Mouse (Mus musculus) testis, adult 2 months (tissue): Measurements from ENCODE around the gene Tnrc6a. TPM values are rescaled to one million over a fixed set of nuclear protein-coding genes. Genes with fewer than 3 reads are reported as not detected.

Source experiments
- H3K27ac ChIP-seq: fragments of 200-500 bp; 2 replicates; pipeline ENCODE4 v1.5.1; 2012; ENCODE audit warnings: low read depth, low read length; ENCODE audit not compliant: control insufficient read depth, insufficient read depth
- H3K27me3 ChIP-seq: fragments of 200-500 bp; 2 replicates; pipeline ENCODE4 v1.6.1; 2012; ENCODE audit warnings: mild to moderate bottlenecking, low read length, moderate library complexity; ENCODE audit not compliant: control insufficient read depth, insufficient read depth
- H3K36me3 ChIP-seq: fragments of 200-500 bp; 2 replicates; pipeline ENCODE4 v1.6.1; 2012; ENCODE audit warnings: mild to moderate bottlenecking, low read length; ENCODE audit not compliant: control insufficient read depth, insufficient read depth
- H3K4me1 ChIP-seq: fragments of 200-500 bp; 2 replicates; pipeline ENCODE4 v1.6.1; 2012; ENCODE audit warnings: low read length; ENCODE audit not compliant: control insufficient read depth, insufficient read depth
- H3K4me3 ChIP-seq: fragments of 200-500 bp; 2 replicates; pipeline ENCODE4 v1.5.1; 2012; ENCODE audit warnings: low read depth, mild to moderate bottlenecking, low read length, moderate library complexity, mixed read lengths; ENCODE audit not compliant: control insufficient read depth
- CTCF ChIP-seq: fragments of 200-500 bp; IDR thresholded peaks from 2 replicates; pipeline ENCODE4 v1.5.1; 2012; ENCODE audit warnings: low read depth, mild to moderate bottlenecking, inconsistent platforms, low read length, moderate library complexity; ENCODE audit not compliant: control insufficient read depth, insufficient read depth, insufficient replicate concordance
- POLR2A ChIP-seq: fragments of 200-500 bp; IDR thresholded peaks from 2 replicates; pipeline ENCODE4 v1.6.1; 2012; ENCODE audit warnings: low read depth, mild to moderate bottlenecking, inconsistent platforms, low read length, moderate library complexity; ENCODE audit not compliant: control insufficient read depth
- polyA plus RNA-seq: library from polyadenylated mRNA; depleted of rRNA; stranded (reverse); fragments of >200 nt; gene quantifications from 2 replicates; pipeline ENCODE4 v1.2.3, GENCODE M21; 2012

The Tnrc6a gene
- polyA plus RNA-seq, 1 experiment = 12.9 TPM

DNA sequence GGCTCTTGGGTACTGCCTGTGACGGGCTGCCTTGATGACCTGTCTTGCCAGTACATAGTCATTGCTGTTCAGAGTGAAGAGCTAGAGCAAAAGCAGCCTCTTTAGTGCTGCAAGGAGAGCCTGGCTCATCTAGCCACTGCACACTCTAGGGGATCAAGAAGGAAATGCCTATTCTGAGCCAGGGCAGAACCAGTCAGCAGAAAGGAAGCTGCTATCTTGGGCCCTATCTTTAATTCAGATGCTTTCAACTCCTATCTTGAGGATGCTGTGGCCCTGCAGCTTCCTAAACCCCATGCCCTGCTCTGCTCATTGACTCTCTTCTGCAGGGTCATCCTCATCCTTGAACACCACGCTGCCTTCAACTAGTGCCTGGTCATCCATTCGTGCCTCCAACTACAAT lies 64.8 kb downstream of the Tnrc6a start:
- H3K27me3 ChIP-seq = no peaks in the 10 kb centered on the region
- no peak overlapping the region for H3K4me3 ChIP-seq
- H3K27ac ChIP-seq = no peak overlapping the region
- no peaks in the 10 kb centered on the region for H3K4me1 ChIP-seq
- TF ChIP-seq CTCF (no peak), POLR2A (no peak)
- peaks cover 4% of the 10 kb centered on the region for H3K36me3 ChIP-seq

GRCm38 (mm10) chr7:123189762-123190161 lies 66.1 kb downstream of the Tnrc6a start:
- no peak overlapping the region for H3K27ac ChIP-seq
- H3K36me3 ChIP-seq = peaks cover 4% of the 10 kb centered on the region
- TF ChIP-seq CTCF = no peak
- TF ChIP-seq POLR2A = no peak
- no peaks in the 10 kb centered on the region for H3K4me1 ChIP-seq
- H3K27me3 ChIP-seq = no peaks in the 10 kb centered on the region
- H3K4me3 ChIP-seq = no peak overlapping the region

DNA sequence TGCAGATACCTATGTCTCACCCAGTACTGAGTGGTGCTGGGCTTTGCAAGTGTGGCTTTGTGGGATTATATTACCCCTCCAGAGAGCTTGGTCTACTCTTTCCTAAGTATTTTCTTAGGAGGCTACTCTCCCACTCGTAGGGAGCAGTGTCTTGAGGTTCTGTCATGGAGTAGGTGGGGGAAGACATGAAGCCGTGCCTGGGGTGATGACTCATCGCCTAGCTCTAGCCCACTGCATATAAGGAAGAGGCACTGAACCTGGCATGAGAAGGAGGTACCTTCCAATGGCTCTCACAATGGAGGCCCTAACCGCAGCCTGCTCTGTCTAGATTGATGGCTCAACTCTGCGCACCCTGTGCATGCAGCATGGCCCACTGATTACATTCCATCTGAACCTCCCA lies 68.0 kb downstream of the Tnrc6a start:
- TF ChIP-seq POLR2A = no peak
- no peak for TF ChIP-seq CTCF
- no peaks in the 10 kb centered on the region for H3K4me1 ChIP-seq
- H3K27me3 ChIP-seq = no peaks in the 10 kb centered on the region
- H3K4me3 ChIP-seq = no peak overlapping the region
- H3K27ac ChIP-seq = no peak overlapping the region
- peaks cover 4% of the 10 kb centered on the region for H3K36me3 ChIP-seq

DNA sequence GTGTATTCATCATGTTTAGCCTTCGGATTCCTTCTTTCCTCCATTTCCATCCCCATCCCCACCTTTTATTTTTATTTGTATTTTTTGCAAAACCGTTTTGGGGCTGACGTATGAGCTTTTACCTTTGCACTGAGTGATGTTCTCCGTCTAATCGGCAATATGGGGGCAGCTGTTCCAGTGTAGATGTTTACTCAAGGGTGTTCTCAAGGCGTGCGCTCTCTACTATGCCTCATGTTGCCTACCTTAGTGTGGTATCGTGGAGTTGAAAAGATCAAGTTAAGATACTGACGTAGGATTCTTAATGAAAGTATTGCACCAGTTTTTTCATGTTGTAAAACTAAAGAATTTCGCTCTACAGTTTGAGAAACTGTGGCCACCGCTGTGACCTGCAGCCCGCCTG lies 69.5 kb downstream of the Tnrc6a start:
- no peaks in the 10 kb centered on the region for H3K27me3 ChIP-seq
- H3K36me3 ChIP-seq = peaks cover 4% of the 10 kb centered on the region
- TF ChIP-seq POLR2A = no peak
- TF ChIP-seq CTCF = no peak

DNA sequence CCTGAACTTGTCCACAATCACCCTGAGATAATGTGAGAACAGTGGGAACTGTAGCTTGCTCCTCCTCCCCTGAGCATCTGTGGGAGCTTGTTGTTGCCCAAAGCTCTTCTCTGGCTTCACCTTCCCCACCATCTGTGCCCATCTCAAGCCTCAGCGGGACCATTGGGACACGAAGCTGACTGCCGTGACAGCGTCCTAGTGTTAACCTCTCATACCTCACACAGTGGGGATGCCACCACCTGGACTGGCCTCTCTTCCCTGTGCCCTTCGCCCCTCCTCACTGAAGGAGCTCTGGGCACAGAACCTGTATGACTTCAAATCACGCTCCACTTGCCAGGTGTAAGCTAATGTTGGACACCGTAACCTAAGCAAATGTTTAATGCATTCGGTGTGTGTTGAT lies 71.0 kb downstream of the Tnrc6a start:
- no peaks in the 10 kb centered on the region for H3K4me1 ChIP-seq
- H3K36me3 ChIP-seq = peaks cover 2% of the 10 kb centered on the region
- no peaks in the 10 kb centered on the region for H3K27me3 ChIP-seq
- TF ChIP-seq CTCF (no peak), POLR2A (no peak)
- no peak overlapping the region for H3K27ac ChIP-seq
- H3K4me3 ChIP-seq = no peak overlapping the region

More for the DNA sequence above, 69.5 kb downstream of the Tnrc6a start:
- no peak overlapping the region for H3K27ac ChIP-seq
- no peaks in the 10 kb centered on the region for H3K4me1 ChIP-seq
- no peak overlapping the region for H3K4me3 ChIP-seq

- Histone ChIP-seq H3K36me3 (peaks cover 2% of the 10 kb centered on the region), H3K4me1 (no peaks in the 10 kb centered on the region), H3K27me3 (no peaks in the 10 kb centered on the region), H3K4me3 (no peak overlapping the region), H3K27ac (no peak overlapping the region)
- TF ChIP-seq CTCF (no peak), POLR2A (no peak)
Observed at GRCm38 (mm10) chr7:123196432-123196831, 72.7 kb downstream of the Tnrc6a start.

DNA sequence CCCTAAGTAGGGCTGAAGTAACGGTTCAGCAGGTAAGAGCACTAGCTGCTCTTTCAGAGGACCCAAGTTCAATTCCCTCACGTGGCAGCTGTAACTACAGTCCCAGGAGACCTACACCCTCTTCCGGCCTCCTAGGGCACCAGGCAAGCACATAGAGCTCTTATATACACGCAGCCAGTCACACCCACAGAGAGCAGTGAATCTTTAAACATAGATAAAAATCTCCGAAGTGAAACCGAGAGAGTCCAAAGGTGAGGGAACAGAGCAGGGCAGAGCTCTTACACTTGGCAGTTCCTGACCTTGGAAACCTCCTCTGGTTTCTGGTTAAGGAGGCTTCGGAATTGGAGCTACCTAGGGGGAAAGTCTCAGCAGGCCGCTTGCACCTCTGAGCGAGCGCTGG lies 75.0 kb downstream of the Tnrc6a start:
- H3K4me3 ChIP-seq = no peak overlapping the region

DNA sequence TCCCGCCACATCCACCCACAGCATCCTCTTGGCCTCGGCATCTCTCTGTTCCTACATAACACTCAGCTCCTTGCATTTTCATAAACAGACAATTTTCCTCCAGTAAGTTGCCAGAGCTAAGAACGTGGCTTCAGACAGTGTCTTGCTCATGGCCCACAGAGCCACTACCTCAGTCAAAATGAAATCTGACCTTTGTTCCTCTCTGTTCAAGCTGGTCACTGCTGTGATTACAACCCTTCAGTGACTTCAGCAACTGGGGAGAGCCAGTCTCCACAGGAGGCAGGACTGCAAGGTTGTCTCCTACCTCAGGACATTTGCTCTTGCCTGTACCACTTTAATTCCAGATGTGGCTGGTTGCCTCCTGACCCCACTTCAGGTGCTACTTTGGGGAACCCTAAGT lies 75.5 kb downstream of the Tnrc6a start:
- Histone ChIP-seq H3K36me3 (no peaks in the 10 kb centered on the region), H3K4me1 (no peaks in the 10 kb centered on the region), H3K27me3 (no peaks in the 10 kb centered on the region), H3K4me3 (no peak overlapping the region), H3K27ac (no peak overlapping the region)
- TF ChIP-seq POLR2A (no peak), CTCF (no peak)

More for the DNA sequence above, 75.0 kb downstream of the Tnrc6a start:
- H3K36me3 ChIP-seq = no peaks in the 10 kb centered on the region
- no peak overlapping the region for H3K27ac ChIP-seq
- H3K27me3 ChIP-seq = no peaks in the 10 kb centered on the region
- H3K4me1 ChIP-seq = no peaks in the 10 kb centered on the region
- TF ChIP-seq CTCF (no peak), POLR2A (no peak)
